Mouse (Mus musculus) megakaryocyte progenitor cell, adult 5-6 weeks (primary cell): ENCODE data around the gene Gm9507. TPM values are rescaled to one million over a fixed set of nuclear protein-coding genes. Genes with fewer than 3 reads are reported as not detected.
"Not testable (repeated sequence)": the region's sequence is repeated elsewhere in the genome, so short reads cannot be mapped to it uniquely, and the experiment has no call there.

Experiments
- ATAC-seq: replicated peaks from 2 replicates; pipeline ENCODE4 v1.8.0; 2016; ENCODE audit warnings: mild to moderate bottlenecking, moderate TSS enrichment, inconsistent platforms; ENCODE audit not compliant: poor library complexity
- total RNA-seq, 2 experiments: library from RNA; stranded (forward) in 1 of 2; stranded (reverse) in 1 of 2; fragments of 157-497, 149-512 nt in 1 of 2; fragments of 200-1000 nt in 1 of 2; gene quantifications; 2 replicates each; pipeline versions ENCODE4 v1.2.3 to v1.2.4; 2015 to 2017

The Gm9507 gene
- total RNA-seq, 2 experiments from 2014 or later: not detected

DNA sequence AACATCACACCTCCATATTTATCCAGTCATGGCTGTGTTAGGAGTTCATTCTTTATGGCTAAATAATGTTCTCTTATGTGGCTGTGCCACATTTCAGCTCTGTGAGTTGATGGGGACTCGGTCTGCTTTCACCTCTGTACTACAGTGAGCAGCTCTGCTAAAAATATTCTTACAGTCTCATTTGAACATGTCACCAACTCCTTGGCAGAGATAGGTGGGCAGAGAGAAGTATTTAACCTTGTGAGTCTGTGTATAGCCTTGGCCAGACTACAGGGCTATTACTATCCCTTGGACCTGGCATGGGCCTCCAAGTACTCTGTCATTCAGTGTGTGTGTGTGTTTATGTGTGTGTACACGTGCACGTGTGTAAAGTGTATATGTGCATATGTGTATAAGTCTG lies 39.5 kb downstream of the Gm9507 start:
- ATAC-seq: not testable (repeated sequence)

DNA sequence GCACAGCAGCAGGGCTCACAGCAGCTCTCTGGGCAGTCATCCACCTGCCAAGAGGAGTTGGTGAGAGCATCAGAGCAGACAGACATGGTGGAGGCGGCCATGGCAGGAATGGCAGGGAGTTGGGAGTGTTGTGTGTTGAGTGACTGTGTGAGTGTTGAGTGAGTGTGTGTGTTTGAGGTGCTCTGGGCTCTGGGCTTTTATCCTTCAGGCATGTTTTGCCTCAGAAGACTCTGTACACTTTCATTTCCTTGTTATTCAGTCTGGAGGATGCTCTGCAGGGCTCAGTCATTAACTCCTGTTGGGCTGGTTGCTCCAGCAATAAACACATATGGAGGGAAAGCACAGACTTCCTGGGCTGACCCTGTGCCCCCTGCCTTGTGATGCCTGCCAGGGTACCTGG lies 40.4 kb downstream of the Gm9507 start, which contains the start of gene Gm3238:
Gm3238 (minus strand) TSS at position 101 of the 400 bp plus-strand sequence.
- not testable (repeated sequence) for ATAC-seq

DNA sequence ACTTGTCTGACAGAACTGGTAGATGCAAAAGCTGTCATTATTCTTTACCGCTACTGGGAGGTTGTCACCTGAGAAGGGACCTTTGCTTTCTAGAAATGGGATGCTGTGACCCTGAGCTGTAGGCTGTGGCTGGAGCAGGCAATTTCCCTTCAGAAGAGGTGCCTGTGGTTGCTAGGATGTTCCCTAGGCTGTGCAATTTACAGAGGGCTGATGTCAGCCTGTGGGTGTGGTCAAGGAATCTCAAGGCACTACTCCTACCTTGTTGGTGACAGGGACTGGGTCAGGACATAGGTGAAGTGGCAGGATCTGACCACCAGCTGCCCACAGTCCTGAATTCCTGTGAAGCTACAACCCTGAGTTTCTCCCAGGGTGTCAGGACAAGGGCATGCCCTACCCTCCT lies 41.9 kb downstream of the Gm9507 start:
- ATAC-seq: no peak

Other genes starting within 250 kb of the Gm9507 start
Only the 30 nearest of the 33 such genes appear.
- gene Sumo3, start 205.7 kb downstream of the Gm9507 start, total RNA-seq (2015): 34.5 and 38.8 TPM in 2 replicates
- 187 and 212 TPM in 2 replicates for gene Sumo3, start 205.7 kb downstream of the Gm9507 start, total RNA-seq (2017)
- not detected in 2 replicates for gene Gm49325, start 205.6 kb downstream of the Gm9507 start, total RNA-seq (2015)
- gene Gm49325, start 205.6 kb downstream of the Gm9507 start, total RNA-seq (2017): 1.1 TPM in 1 of 2 replicates, not detected in the other
- gene Ube2g2, start 189.6 kb downstream of the Gm9507 start, total RNA-seq (2015): 22.8 and 25.1 TPM in 2 replicates
- 30.4 and 34.2 TPM in 2 replicates for gene Ube2g2, start 189.6 kb downstream of the Gm9507 start, total RNA-seq (2017)
- gene Tspear, start 125.3 kb downstream of the Gm9507 start, total RNA-seq (2015): 0.12 and 0.96 TPM in 2 replicates
- gene Tspear, start 125.3 kb downstream of the Gm9507 start, total RNA-seq (2017): not detected in 2 replicates
- not detected in 2 replicates for gene Gm19402, start 121.1 kb downstream of the Gm9507 start, total RNA-seq (2015)
- not detected in 2 replicates for gene Gm19402, start 121.1 kb downstream of the Gm9507 start, total RNA-seq (2017)
- gene Gm9508, start 114.6 kb downstream of the Gm9507 start, total RNA-seq (2015): not detected in 2 replicates
- gene Gm9508, start 114.6 kb downstream of the Gm9507 start, total RNA-seq (2017): not detected in 2 replicates
- not detected in 2 replicates for gene Gm10272, start 105.2 kb downstream of the Gm9507 start, total RNA-seq (2015)
- not detected in 2 replicates for gene Gm10272, start 105.2 kb downstream of the Gm9507 start, total RNA-seq (2017)
- not detected in 2 replicates for gene Gm10024, start 100.4 kb downstream of the Gm9507 start, total RNA-seq (2015)
- gene Gm10024, start 100.4 kb downstream of the Gm9507 start, total RNA-seq (2017): not detected in 2 replicates
- not detected in 2 replicates for gene Gm10142, start 96.0 kb downstream of the Gm9507 start, total RNA-seq (2015)
- not detected in 2 replicates for gene Gm10142, start 96.0 kb downstream of the Gm9507 start, total RNA-seq (2017)
- gene Krtap12-1, start 91.2 kb downstream of the Gm9507 start, total RNA-seq (2015): not detected in 2 replicates
- gene Krtap12-1, start 91.2 kb downstream of the Gm9507 start, total RNA-seq (2017): not detected in 2 replicates
- gene Gm10100, start 85.4 kb downstream of the Gm9507 start, total RNA-seq (2015): not detected in 2 replicates
- not detected in 2 replicates for gene Gm10100, start 85.4 kb downstream of the Gm9507 start, total RNA-seq (2017)
- gene Gm18596, start 69.2 kb downstream of the Gm9507 start, total RNA-seq (2015): not detected in 2 replicates
- gene Gm18596, start 69.2 kb downstream of the Gm9507 start, total RNA-seq (2017): not detected in 2 replicates
- gene Gm9736, start 60.5 kb downstream of the Gm9507 start, total RNA-seq (2015): not detected in 2 replicates
- gene Gm9736, start 60.5 kb downstream of the Gm9507 start, total RNA-seq (2017): not detected in 2 replicates
- not detected in 2 replicates for gene Gm3233, start 52.2 kb downstream of the Gm9507 start, total RNA-seq (2015)
- not detected in 2 replicates for gene Gm3233, start 52.2 kb downstream of the Gm9507 start, total RNA-seq (2017)
- not detected in 2 replicates for gene Gm3238, start 40.5 kb downstream of the Gm9507 start, total RNA-seq (2015)
- gene Gm3238, start 40.5 kb downstream of the Gm9507 start, total RNA-seq (2017): not detected in 2 replicates
- gene Gm7138, start 34.9 kb downstream of the Gm9507 start, total RNA-seq (2015): not detected in 2 replicates
- gene Gm7138, start 34.9 kb downstream of the Gm9507 start, total RNA-seq (2017): not detected in 2 replicates
- not detected in 2 replicates for gene Gm3250, start 29.3 kb downstream of the Gm9507 start, total RNA-seq (2015)
- gene Gm3250, start 29.3 kb downstream of the Gm9507 start, total RNA-seq (2017): not detected in 2 replicates
- not detected in 2 replicates for gene Gm7137, start 23.6 kb downstream of the Gm9507 start, total RNA-seq (2015)
- gene Gm7137, start 23.6 kb downstream of the Gm9507 start, total RNA-seq (2017): not detected in 2 replicates
- not detected in 2 replicates for gene Gm9639, start 16.8 kb downstream of the Gm9507 start, total RNA-seq (2015)
- not detected in 2 replicates for gene Gm9639, start 16.8 kb downstream of the Gm9507 start, total RNA-seq (2017)
- gene Gm19668, start 12.7 kb downstream of the Gm9507 start, total RNA-seq (2015): not detected in 2 replicates
- not detected in 2 replicates for gene Gm19668, start 12.7 kb downstream of the Gm9507 start, total RNA-seq (2017)
- gene Gm2696, start 2.8 kb upstream of the Gm9507 start, total RNA-seq (2015): not detected in 2 replicates
- gene Gm2696, start 2.8 kb upstream of the Gm9507 start, total RNA-seq (2017): not detected in 2 replicates
- gene Krtap10-4, start 15.3 kb upstream of the Gm9507 start, total RNA-seq (2015): not detected in 2 replicates
- not detected in 2 replicates for gene Krtap10-4, start 15.3 kb upstream of the Gm9507 start, total RNA-seq (2017)
- not detected in 2 replicates for gene Krtap10-10, start 24.1 kb upstream of the Gm9507 start, total RNA-seq (2015)
- gene Krtap10-10, start 24.1 kb upstream of the Gm9507 start, total RNA-seq (2017): not detected in 2 replicates
- gene Gm36176, start 35.0 kb upstream of the Gm9507 start, total RNA-seq (2015): not detected in 2 replicates
- gene Gm36176, start 35.0 kb upstream of the Gm9507 start, total RNA-seq (2017): not detected in 2 replicates
- not detected in 2 replicates for gene Gm10318, start 41.0 kb upstream of the Gm9507 start, total RNA-seq (2015)
- not detected in 2 replicates for gene Gm10318, start 41.0 kb upstream of the Gm9507 start, total RNA-seq (2017)
- not detected in 2 replicates for gene Gm3285, start 50.1 kb upstream of the Gm9507 start, total RNA-seq (2015)
- not detected in 2 replicates for gene Gm3285, start 50.1 kb upstream of the Gm9507 start, total RNA-seq (2017)
- gene Lrrc3, start 90.7 kb upstream of the Gm9507 start, total RNA-seq (2015): 0.12 TPM in 1 of 2 replicates, not detected in the other
- not detected in 2 replicates for gene Lrrc3, start 90.7 kb upstream of the Gm9507 start, total RNA-seq (2017)
- 2.7 and 5.1 TPM in 2 replicates for gene Trpm2, start 158.7 kb upstream of the Gm9507 start, total RNA-seq (2015)
- gene Trpm2, start 158.7 kb upstream of the Gm9507 start, total RNA-seq (2017): 1.4 and 2.9 TPM in 2 replicates
- gene 1810043G02Rik, start 166.7 kb upstream of the Gm9507 start, total RNA-seq (2015): 6.0 and 6.4 TPM in 2 replicates
- 5.9 and 11.2 TPM in 2 replicates for gene 1810043G02Rik, start 166.7 kb upstream of the Gm9507 start, total RNA-seq (2017)
- 13.7 and 15.5 TPM in 2 replicates for gene Pfkl, start 198.2 kb upstream of the Gm9507 start, total RNA-seq (2015)
- 36.1 and 44.2 TPM in 2 replicates for gene Pfkl, start 198.2 kb upstream of the Gm9507 start, total RNA-seq (2017)